Mouse (Mus musculus): ENCODE results near the gene Arhgap35.

DNA sequence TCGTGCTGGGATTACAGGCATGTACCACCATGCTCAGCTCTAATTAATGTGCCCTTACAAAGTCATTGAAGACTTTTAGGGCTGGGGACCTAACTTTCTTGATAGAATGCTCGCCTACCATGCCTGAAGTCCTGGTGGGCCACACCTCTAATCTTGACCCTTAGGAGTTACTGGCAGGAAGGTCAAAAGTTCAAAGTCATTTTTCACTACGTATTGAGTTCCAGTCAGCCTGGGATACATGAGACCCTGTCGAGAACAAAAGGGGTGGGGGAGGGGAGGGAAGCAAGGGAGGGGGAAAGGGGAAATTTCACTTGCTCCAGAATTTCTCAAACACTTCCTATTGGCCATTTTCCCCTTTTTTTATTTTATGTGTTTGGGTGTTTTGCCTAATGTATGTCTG is 8.3 kb upstream of the Arhgap35 start:
- TF ChIP-seq CTCF (conservative IDR thresholded peaks at IDR 0.05; ENCODE audit: insufficient read depth, insufficient read length, low read depth, low read length) (no peak), POLR2A (IDR thresholded peaks at IDR 0.05; ENCODE audit: low read depth, low read length) (no peak)
